Mouse (Mus musculus): ENCODE results near the gene Ngf.

DNA sequence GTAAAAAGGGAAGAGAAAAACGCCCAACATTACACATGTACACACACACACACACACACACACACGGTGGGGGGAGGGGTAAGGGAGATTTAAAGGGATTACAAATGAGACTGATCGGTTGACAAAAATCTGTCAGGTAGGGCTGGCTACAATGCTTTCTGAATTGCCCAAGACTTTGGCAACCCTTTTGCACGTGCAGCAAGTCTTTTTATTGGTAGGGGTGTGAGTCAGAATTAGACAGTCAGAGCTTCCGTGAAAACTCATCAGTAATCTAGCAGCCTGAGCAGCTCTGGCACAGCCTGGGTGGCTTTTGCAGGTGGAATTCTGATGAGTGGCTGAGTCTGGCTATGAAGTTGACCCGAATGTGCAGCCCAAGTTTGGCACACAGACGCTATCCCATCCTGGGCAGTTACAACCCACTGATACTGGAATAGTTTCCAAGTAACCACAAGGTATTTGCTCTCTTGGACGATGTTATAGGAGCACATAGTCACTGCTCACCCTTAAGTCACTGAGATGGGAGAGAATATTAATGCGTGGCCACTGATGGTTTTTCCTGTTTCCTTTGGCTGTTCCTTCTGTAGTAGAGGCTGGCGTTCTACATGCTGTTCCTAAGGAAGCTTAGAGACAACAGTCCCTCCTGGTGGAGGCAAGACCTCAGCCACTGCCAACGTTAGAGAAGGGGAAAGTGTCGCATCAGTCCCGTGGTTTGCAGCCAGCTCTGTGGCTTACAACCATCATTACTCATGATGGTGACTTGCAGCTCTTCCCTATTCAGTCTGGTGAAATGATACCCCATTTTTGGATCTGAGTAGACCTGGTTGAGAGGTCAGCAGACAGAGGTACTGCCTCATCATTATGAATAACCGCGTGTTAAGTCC is 4.8 kb downstream of the Ngf start:
- no peak for TF ChIP-seq CTCF (IDR thresholded peaks at IDR 0.05; ENCODE audit: extremely low read depth, insufficient read depth, low read length)
- no peak for TF ChIP-seq POLR2A (IDR thresholded peaks at IDR 0.05; ENCODE audit: extremely low read depth, insufficient read depth, low read length)

Measured in cortical plate, adult 2 months (tissue).